Mouse (Mus musculus) liver (tissue): ENCODE results near the gene Lingo1.

Experiments
- DNase-seq: peaks from one replicate; pipeline ENCODE4 v3.0.0-alpha.2; 2020; ENCODE audit warnings: mixed read lengths

Lingo1 gene

DNA sequence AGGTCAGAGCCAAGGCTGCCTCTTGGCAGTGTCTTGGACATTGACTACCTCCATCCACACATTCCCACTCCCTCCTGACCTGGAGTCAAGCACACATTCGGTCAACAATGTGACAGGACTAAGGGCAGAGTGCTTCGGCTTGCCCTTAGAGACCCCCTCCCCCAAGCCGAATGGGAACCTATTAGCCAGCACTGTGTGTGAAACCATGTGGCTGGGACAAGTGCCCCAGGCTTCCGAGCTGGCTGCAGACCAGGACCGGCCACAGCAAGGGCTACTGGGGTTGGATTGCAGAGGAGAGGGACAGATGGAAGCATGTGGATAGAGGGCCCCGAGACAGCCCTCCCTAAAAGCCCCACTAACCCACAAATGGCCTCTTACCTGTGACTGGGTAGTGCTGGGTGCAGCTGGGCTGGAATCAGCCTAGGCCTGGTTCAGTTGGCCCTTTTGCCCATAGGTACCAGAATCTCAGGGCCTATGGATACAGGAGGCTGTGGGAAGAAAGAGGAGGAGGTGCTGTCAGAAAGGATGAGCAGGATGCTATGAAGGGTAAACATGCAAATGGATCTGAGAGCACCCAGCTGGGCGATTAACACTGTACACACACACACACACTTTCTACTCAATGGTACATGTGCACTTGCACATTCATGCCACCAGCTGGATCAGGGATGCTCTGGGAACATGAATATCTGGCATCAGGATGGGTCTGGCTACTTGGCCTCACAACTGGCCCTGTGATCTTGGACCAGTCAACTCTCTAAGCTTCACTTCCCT, 20.9 kb downstream of the Lingo1 start:
- no peak for DNase-seq

- peak; percentile 33 for DNase-seq
Observed at GRCm38 (mm10) chr9:56774231-56774630, 22.0 kb downstream of the Lingo1 start.

GRCm38 (mm10) chr9:56773666-56774065, 22.6 kb downstream of the Lingo1 start:
- no peak for DNase-seq

- no peak for DNase-seq
Observed at GRCm38 (mm10) chr9:56767653-56768136, 28.6 kb downstream of the Lingo1 start.

GRCm38 (mm10) chr9:56766629-56767357, 29.5 kb downstream of the Lingo1 start:
- DNase-seq: no peak

DNA sequence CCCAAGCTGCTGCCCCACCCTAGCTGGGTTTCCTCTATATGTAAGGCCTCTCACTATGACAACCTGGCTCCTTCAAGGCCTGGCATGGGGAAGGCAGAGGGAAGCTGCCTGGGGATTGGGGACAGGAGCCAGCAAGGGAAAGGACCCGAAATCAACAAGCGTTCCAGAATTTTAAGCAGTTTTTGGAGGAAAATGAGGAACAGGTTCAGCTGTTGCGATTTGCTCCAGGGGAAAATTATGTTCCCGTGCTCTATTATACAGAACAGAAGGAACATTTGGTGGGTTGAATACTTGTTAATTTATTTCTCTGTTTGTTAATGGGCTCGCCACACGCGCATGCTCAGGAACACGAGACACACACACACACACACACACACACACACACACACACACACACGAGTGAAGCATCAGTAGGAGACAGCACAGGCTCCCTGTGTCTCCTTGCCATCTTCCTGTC, 34.1 kb downstream of the Lingo1 start:
- DNase-seq: no peak

GRCm38 (mm10) chr9:56757791-56758190, 38.5 kb downstream of the Lingo1 start:
- DNase-seq: no peak

GRCm38 (mm10) chr9:56755119-56755518, 41.1 kb downstream of the Lingo1 start:
- no peak for DNase-seq

GRCm38 (mm10) chr9:56753386-56753785, 42.9 kb downstream of the Lingo1 start:
- no peak for DNase-seq

DNA sequence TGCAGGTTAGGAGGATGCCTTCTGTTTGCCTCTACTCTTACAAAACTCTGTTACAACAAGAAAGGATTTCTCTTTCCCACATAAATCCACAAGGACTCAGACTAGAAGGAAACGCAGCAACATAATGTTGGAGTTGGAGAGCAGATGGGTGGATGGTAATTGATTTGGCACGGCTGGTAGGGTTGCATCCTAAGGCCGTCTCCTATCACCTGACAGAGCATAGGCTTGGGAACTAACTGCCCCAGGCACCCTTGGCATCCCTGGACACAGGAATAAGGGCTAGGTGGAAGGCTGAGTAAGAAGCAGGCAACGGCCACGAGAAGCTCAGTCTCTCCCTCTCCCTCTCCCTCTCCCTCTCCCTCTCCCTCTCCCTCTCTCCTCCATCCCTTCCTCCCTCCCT, 48.2 kb downstream of the Lingo1 start:
- no peak for DNase-seq

DNA sequence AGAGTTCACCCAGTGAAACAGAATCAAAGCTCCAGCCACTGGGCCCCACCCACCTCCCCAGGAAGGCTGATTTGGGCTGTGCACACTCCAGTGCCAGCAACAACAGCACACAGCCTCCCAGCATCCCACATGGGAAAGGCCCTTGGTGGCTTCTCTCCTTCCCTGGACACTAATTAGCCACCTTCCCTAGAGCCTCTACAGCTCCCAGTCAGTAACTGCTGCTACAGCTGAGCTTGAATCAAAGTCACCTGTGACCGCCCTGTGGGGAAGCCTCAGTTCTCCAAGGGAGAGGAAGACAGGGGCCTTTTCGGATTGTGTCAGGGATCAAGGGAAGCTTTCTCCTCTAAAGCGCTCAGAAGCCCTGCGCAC, 49.4 kb downstream of the Lingo1 start:
- DNase-seq: no peak

GRCm38 (mm10) chr9:56746195-56746925, 49.9 kb downstream of the Lingo1 start:
- no peak for DNase-seq

GRCm38 (mm10) chr9:56744369-56744768, 51.9 kb downstream of the Lingo1 start:
- DNase-seq: no peak

DNA sequence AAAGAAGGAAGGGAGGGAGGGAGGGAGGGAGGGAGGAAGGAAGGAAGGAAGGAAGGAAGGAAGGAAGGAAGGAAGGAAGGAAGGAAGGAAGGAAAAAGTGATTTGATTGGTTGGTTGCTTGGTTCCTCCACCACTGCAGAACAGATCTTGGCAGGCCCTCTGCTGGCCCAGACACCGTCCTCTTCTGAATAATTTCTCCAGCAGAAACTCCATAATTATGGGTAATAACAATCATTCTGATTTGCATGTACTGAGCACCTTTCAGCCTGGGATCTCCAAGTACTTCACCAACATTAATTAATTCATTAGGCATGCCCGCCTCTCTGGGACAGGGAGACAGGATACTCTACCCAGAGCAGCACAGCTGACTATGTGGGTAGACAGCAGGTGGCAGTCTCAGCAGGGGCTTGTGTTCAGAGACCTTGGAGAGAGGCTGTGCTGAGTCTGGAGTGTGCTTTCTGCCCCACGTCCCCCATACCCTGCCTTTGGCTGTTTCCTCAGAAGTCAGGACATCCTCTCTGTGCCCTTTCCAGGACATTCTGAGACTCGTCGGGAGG, 57.0 kb downstream of the Lingo1 start:
- DNase-seq: no peak

DNA sequence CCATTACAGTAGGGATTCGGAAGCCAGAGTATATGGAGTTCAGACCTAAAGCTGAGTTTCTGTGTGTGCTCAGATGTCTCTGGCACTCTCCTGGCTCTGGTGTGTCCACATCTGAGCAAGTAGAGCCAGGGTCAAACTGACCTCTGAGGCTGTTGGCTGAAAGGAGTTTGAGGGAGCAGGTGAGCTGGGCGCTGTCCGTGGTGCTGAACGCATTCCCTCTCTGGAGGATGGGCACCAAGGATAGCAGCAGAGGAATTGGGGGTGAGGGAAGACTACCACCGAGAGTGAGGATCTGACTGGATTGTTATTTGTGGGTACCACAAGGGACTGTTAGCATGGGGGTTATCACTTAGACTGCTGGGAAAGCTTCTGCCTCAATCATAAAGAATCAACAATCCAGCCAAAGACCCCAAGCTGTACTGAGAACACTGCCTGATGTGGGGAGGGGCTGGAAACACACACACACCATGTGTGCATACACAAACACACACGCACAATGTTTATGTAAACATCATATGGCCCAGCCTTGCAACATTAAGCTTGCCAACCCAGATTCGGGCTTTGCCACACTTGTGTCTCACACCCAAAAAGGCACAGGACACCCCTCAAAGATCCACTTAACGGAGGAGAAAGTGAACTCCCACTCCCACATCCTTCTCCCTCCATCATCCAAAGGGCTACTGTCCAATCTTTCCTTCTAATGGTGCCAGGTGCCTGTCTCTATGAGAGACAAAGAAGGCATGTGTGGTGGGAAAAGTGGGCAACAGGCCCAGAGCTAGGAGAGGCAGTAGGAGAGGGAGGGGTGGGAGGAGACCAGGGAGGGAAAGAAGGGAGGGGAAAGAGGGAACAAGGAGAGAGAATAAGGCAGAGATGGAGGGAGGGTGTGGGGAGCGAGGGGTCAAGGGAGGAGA, 57.8 kb downstream of the Lingo1 start:
- peak; percentile 63 for DNase-seq

DNA sequence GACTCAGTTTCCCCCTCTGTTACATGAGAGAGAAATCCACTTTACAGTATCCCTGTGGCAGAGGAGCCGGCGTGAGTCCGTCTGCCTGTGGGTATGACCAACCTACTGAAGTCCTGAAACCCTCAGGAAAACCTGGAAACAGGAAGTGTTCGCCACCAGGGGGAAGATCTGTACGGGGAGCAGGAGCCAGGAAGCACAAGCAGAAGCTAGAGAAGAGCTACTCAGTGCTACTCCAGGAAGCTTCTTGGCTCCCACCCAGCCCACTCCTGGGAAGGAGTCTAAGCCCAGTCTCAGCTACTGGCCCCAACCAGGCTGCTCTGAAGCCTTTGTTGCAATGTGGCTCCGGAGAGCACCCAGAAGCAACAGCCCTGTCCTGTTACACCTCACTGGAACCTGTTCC, 61.9 kb downstream of the Lingo1 start:
- no peak for DNase-seq

DNA sequence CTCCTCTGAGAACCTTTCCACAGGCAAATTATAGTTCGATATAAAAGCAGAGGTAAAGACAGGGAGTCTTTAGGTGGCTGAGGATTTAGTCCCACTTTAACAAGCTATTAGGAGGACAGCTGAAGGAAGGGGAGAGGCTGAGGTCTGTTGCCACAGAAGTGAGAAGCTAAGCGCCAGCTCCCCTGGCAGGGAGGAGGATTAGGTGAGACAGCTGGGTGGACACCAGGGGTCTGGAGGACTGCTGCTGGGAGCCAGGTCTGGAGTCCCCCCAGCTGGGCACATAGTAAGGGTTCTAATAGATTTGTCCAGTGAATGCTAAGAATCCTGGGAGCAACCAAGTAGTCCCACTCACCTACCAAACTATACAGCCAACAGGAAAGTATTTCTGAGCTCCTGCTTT, 65.3 kb downstream of the Lingo1 start:
- DNase-seq: no peak

DNA sequence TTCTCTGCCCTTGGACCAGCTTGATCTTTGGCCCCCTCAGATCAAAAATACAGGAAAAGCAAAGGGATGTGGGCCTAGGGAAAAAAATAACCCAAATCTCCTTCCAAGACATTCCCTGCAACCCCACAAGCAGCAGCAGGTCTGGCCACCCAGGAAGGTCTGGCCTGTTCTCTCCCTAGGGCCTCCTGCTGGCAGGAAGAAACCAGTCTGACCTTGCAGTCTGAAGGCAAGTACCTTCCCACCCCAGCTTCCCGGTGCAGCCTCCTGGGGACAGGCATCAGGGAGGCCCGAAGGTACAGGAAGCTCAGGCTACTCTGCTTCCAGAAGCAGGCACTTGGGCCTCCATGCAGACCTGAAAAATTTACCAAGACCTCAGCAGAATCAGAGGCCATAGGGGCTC, 67.1 kb downstream of the Lingo1 start:
- no peak for DNase-seq

DNA sequence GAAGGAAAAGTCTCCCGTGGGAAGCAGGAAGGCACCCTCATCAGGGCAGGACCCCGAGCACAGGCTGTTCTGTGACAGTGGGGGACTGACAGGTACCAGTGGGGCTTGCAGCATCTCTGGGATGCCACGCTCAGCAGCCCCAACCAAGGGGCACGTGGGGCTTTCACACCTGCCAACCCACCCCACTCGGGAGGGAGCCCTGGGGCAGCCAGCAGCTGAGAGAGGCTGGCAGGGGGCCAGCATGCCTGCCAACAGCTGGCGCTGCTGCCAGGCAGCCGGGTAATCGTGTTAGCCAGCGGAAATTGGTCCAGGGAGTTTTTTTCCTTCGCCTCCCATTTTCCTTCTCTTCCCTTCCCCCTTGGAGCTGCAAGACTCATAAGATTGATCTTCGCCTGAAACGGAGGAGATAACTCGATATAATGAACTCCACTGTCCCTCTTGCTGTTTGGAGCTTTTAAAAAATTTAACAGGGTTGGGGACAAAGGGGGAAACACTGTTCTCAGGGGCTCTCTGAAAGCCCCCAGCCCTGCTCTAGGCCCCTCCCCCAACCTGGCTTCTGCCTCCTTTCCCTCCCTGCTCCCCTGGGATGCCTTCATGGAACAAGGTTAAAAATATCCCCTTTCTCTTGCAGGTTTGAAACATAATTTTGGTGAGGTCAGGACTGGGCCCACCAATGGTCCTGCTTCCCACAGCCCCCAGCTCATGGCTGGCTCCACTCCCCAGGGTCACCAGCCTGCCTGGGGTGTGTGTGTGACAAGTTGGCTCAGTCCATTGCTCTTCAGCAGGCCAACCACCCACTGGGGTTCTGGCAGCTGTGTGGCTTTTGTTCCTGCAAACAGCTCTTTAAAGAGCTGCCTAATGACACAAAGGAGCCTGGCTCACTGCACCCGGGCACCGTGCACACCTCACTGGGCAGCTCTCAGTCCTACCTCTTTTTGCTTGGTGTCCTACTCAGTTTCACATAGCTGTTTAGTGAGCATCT, 68.3 kb downstream of the Lingo1 start:
- no peak for DNase-seq

DNA sequence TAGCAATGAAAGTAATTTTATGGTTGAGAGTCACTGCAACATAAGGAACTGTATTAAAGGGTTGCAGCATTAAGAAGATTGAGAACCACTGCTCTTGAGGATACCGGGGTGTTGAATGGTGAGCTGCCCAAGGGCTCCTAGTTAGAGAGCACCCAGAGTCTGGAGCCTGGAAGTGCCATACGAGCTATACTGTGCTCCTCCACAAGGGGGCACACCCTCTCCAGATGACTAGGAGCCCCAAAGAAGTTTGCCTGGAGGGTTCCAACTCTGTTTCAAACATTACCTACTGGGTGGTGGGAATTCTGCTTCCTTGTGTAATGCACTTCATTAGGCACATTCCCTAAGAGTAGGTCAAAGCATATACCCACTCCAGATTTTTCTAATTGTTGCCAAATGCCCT, 70.5 kb downstream of the Lingo1 start:
- DNase-seq: peak; percentile 42
